Mouse (Mus musculus) layer of hippocampus, adult 9-11 months (tissue): Measurements from ENCODE around the gene Traf3ip2.

ENCODE experiments used
- DNase-seq: peaks from one replicate; pipeline ENCODE4 v3.0.0; 2022

Gene Traf3ip2

GRCm38 (mm10) chr10:39681014-39681413 is 68.3 kb downstream of the Traf3ip2 start:
- DNase-seq, result no peak

- DNase-seq, result no peak
These were observed 69.8 kb downstream of the Traf3ip2 start for GRCm38 (mm10) chr10:39682556-39682955.

- no peak for DNase-seq
These were observed 70.7 kb downstream of the Traf3ip2 start for GRCm38 (mm10) chr10:39683481-39683880.

- peak; percentile 45 for DNase-seq
These were observed 74.1 kb downstream of the Traf3ip2 start for GRCm38 (mm10) chr10:39686811-39687210.

DNA sequence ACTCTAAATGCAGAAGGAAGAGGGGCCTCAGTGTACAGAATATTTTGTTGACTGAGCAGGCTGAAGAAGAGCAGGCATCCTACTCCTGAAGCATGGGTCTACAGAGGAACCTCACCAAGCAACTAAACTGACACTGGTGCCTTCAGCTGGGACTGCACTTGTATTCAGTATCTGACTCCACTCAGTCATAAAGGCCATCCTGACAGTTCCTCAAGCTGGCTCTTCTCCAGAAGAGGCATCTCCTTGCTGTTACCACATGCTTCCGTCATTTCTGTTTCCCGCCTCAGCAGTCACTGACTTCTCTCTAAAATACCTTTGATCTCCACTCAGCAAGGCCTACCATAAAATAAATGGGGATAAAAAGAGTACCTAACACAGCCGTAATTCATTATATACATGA is 75.1 kb downstream of the Traf3ip2 start:
- no peak for DNase-seq

DNA sequence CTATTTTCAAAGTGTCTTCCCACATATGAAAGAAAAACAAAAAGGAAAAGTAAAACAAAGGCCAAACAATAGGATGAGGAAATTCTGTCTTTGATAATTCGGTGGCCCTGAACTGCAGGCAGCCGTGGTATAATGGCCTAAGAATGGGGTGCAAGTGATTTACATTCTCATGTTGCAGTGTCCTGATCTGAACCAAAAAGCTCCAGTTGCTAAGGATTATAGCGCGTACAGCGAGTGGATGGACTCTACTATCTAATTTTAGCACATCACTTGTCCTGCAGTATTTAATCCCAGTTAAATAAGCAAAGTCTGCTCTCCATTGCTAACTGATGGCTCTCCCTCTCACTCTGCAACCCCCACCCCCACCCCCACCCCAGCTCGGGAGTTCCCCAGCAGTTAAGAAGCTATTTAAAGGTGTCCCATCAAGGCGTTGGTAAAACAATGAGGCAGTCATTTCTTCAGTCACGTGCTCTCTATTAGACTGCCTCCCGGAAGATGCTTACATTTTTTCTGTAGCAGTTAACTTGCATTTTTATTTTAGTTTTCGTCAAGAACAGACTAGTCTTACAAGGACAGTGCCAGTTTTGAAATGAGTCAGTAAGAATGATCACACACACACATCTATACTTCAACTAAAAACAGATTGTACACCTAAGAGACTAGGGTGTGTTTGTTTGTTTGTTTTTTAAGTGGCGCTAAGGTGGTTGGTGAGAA is 78.8 kb downstream of the Traf3ip2 start:
- no peak for DNase-seq

- DNase-seq, result no peak
These were observed 79.4 kb downstream of the Traf3ip2 start for GRCm38 (mm10) chr10:39692152-39692551.
